Mouse (Mus musculus) frontal cortex, postnatal 10 days (tissue): ENCODE data around the gene Tsr3.

Experiments used
- DNase-seq, 2 experiments: peaks; one replicate each; pipeline ENCODE4 v3.0.0; 2022; ENCODE audit warnings: low spot score in 2 of 2, mixed read lengths in 1 of 2

Tsr3 gene

GRCm38 (mm10) chr17:25243131-25243780 lies 3.3 kb downstream of the Tsr3 start:
- no peak for DNase-seq

- no peak for DNase-seq
Observed at GRCm38 (mm10) chr17:25244239-25244638, 4.3 kb downstream of the Tsr3 start.

GRCm38 (mm10) chr17:25248033-25248750 lies 8.2 kb downstream of the Tsr3 start:
- DNase-seq: no peak

GRCm38 (mm10) chr17:25250181-25250835 lies 10.3 kb downstream of the Tsr3 start:
- DNase-seq: no peak

- DNase-seq: no peak
Observed at GRCm38 (mm10) chr17:25252643-25253042, 12.7 kb downstream of the Tsr3 start.

- DNase-seq: peak; percentile 58 to 66
Observed at GRCm38 (mm10) chr17:25253760-25254159, 13.8 kb downstream of the Tsr3 start.

GRCm38 (mm10) chr17:25255110-25255509 lies 15.1 kb downstream of the Tsr3 start:
- no peak for DNase-seq

- DNase-seq: no peak
Observed at GRCm38 (mm10) chr17:25256140-25256754, 16.3 kb downstream of the Tsr3 start, which contains the start of gene Baiap3. Gene Baiap3 (minus strand): TSS chr17:25256364.

GRCm38 (mm10) chr17:25257804-25258261 lies 17.9 kb downstream of the Tsr3 start:
- DNase-seq: no peak

- no peak for DNase-seq
Observed at GRCm38 (mm10) chr17:25264453-25264852, 24.5 kb downstream of the Tsr3 start.

GRCm38 (mm10) chr17:25270795-25271335 lies 30.9 kb downstream of the Tsr3 start:
- DNase-seq: no peak

- no peak for DNase-seq
Observed at GRCm38 (mm10) chr17:25272326-25272725, 32.4 kb downstream of the Tsr3 start.

GRCm38 (mm10) chr17:25272951-25273705 lies 33.2 kb downstream of the Tsr3 start:
- peak; percentile 80 to 89 for DNase-seq

- peak; percentile 91 to 94 for DNase-seq
Observed at GRCm38 (mm10) chr17:25273706-25274501, 33.9 kb downstream of the Tsr3 start.

GRCm38 (mm10) chr17:25274571-25275346 lies 34.8 kb downstream of the Tsr3 start, which contains the start of gene Ube2i:
Gene Ube2i (minus strand): TSS chr17:25274622.
- no peak for DNase-seq

- no peak for DNase-seq
Observed at GRCm38 (mm10) chr17:25275833-25276232, 35.9 kb downstream of the Tsr3 start.

GRCm38 (mm10) chr17:25282133-25282532 lies 42.2 kb downstream of the Tsr3 start:
- no peak for DNase-seq

GRCm38 (mm10) chr17:25285033-25285432 lies 45.1 kb downstream of the Tsr3 start:
- DNase-seq: peak in 1 of 2 experiments; percentile 30

- peak in 1 of 2 experiments; percentile 38 for DNase-seq
Observed at GRCm38 (mm10) chr17:25288842-25289241, 48.9 kb downstream of the Tsr3 start.
